Mouse (Mus musculus): ENCODE results near the gene D6Ertd527e. TPM values are rescaled to one million over a fixed set of nuclear protein-coding genes. Genes with fewer than 3 reads are reported as not detected.

D6Ertd527e gene
- total RNA-seq, 4 experiments from 2014 or later = not detected

GRCm38 (mm10) chr6:87111493-87111892 lies 6.9 kb downstream of the D6Ertd527e start:
- DNase-seq (ENCODE audit: low spot score in 2 of 2) = no peak

- DNase-seq (ENCODE audit: low spot score in 2 of 2) = no peak
Observed at GRCm38 (mm10) chr6:87112125-87112524, 7.6 kb downstream of the D6Ertd527e start.

- DNase-seq (ENCODE audit: low spot score in 2 of 2) = no peak
Observed at GRCm38 (mm10) chr6:87115981-87116380, 11.4 kb downstream of the D6Ertd527e start.

GRCm38 (mm10) chr6:87116596-87116995 lies 12.1 kb downstream of the D6Ertd527e start:
- DNase-seq (ENCODE audit: low spot score in 2 of 2) = no peak

- DNase-seq (ENCODE audit: low spot score in 2 of 2) = no peak
Observed at GRCm38 (mm10) chr6:87119066-87119837, 14.7 kb downstream of the D6Ertd527e start.

- DNase-seq (ENCODE audit: low spot score in 2 of 2) = no peak
Observed at GRCm38 (mm10) chr6:87119975-87120374, 15.4 kb downstream of the D6Ertd527e start.

GRCm38 (mm10) chr6:87120661-87121060 lies 16.1 kb downstream of the D6Ertd527e start:
- DNase-seq (ENCODE audit: low spot score in 2 of 2) = no peak

GRCm38 (mm10) chr6:87121961-87122360 lies 17.4 kb downstream of the D6Ertd527e start:
- no peak for DNase-seq (ENCODE audit: low spot score in 2 of 2)

GRCm38 (mm10) chr6:87123406-87123805 lies 18.9 kb downstream of the D6Ertd527e start:
- DNase-seq (ENCODE audit: low spot score in 2 of 2) = no peak

GRCm38 (mm10) chr6:87123973-87124372 lies 19.4 kb downstream of the D6Ertd527e start:
- no peak for DNase-seq (ENCODE audit: low spot score in 2 of 2)

GRCm38 (mm10) chr6:87127049-87127753 lies 22.7 kb downstream of the D6Ertd527e start:
- DNase-seq (ENCODE audit: low spot score in 2 of 2) = no peak

GRCm38 (mm10) chr6:87129861-87130260 lies 25.3 kb downstream of the D6Ertd527e start:
- DNase-seq (ENCODE audit: low spot score in 2 of 2) = no peak

- no peak for DNase-seq (ENCODE audit: low spot score in 2 of 2)
Observed at GRCm38 (mm10) chr6:87130628-87131027, 26.1 kb downstream of the D6Ertd527e start.

GRCm38 (mm10) chr6:87131078-87131477 lies 26.5 kb downstream of the D6Ertd527e start:
- DNase-seq (ENCODE audit: low spot score in 2 of 2) = no peak

GRCm38 (mm10) chr6:87133520-87133919 lies 29.0 kb downstream of the D6Ertd527e start:
- DNase-seq (ENCODE audit: low spot score in 2 of 2) = no peak

- no peak for DNase-seq (ENCODE audit: low spot score in 2 of 2)
Observed at GRCm38 (mm10) chr6:87133966-87134546, 29.5 kb downstream of the D6Ertd527e start.

- DNase-seq (ENCODE audit: low spot score in 2 of 2) = no peak
Observed at GRCm38 (mm10) chr6:87138479-87138878, 33.9 kb downstream of the D6Ertd527e start.

- no peak for DNase-seq (ENCODE audit: low spot score in 2 of 2)
Observed at GRCm38 (mm10) chr6:87139796-87140553, 35.4 kb downstream of the D6Ertd527e start.

- DNase-seq (ENCODE audit: low spot score in 2 of 2) = no peak
Observed at GRCm38 (mm10) chr6:87142239-87142638, 37.7 kb downstream of the D6Ertd527e start.

GRCm38 (mm10) chr6:87143594-87143993 lies 39.0 kb downstream of the D6Ertd527e start:
- DNase-seq (ENCODE audit: low spot score in 2 of 2) = no peak

GRCm38 (mm10) chr6:87147921-87148320 lies 43.4 kb downstream of the D6Ertd527e start:
- no peak for DNase-seq (ENCODE audit: low spot score in 2 of 2)

- no peak for DNase-seq (ENCODE audit: low spot score in 2 of 2)
Observed at GRCm38 (mm10) chr6:87150471-87150870, 45.9 kb downstream of the D6Ertd527e start.
